Mouse (Mus musculus): ENCODE measurements around the gene Rhox7a. TPM values are rescaled to one million over a fixed set of nuclear protein-coding genes. Genes with fewer than 3 reads are reported as not detected.

The Rhox7a gene
- polyA plus RNA-seq (2012; rRNA removed): not detected in 2 replicates

GRCm38 (mm10) chrX:37831386-37831785, at the start of gene Rhox7a:
TSS of gene Rhox7a (plus strand) at chrX:37831686.

GRCm38 (mm10) chrX:37826610-37827009, 4.9 kb upstream of the Rhox7a start, which contains the start of gene Rhox6:
TSS of gene Rhox6 (plus strand) at chrX:37826910.

GRCm38 (mm10) chrX:37878844-37879243, 47.4 kb downstream of the Rhox7a start, which contains the start of gene Rhox8:
TSS of gene Rhox8 (minus strand) at chrX:37878944.

Other genes starting within 250 kb of the Rhox7a start
- gene Rhox4f, start 224.0 kb upstream of the Rhox7a start, polyA plus RNA-seq (2012; rRNA removed): not detected in 2 replicates
- not detected in 2 replicates for gene Rhox3g, start 203.1 kb upstream of the Rhox7a start, polyA plus RNA-seq (2012; rRNA removed)
- gene Rhox2g, start 188.2 kb upstream of the Rhox7a start, polyA plus RNA-seq (2012; rRNA removed): not detected in 2 replicates
- not detected in 2 replicates for gene Rhox4g, start 180.4 kb upstream of the Rhox7a start, polyA plus RNA-seq (2012; rRNA removed)
- gene Rhox3h, start 162.9 kb upstream of the Rhox7a start, polyA plus RNA-seq (2012; rRNA removed): not detected in 2 replicates
- gene Rhox2h, start 158.4 kb upstream of the Rhox7a start, polyA plus RNA-seq (2012; rRNA removed): not detected in 2 replicates
- not detected in 2 replicates for gene Rhox5, start 26.8 kb upstream of the Rhox7a start, polyA plus RNA-seq (2012; rRNA removed)
- gene Rhox6, start 4.8 kb upstream of the Rhox7a start, polyA plus RNA-seq (2012; rRNA removed): not detected in 2 replicates
- not detected in 2 replicates for gene Rhox8, start 47.3 kb downstream of the Rhox7a start, polyA plus RNA-seq (2012; rRNA removed)
- gene Rhox7b, start 65.5 kb downstream of the Rhox7a start, polyA plus RNA-seq (2012; rRNA removed): not detected in 2 replicates
- not detected in 2 replicates for gene Rhox9, start 70.1 kb downstream of the Rhox7a start, polyA plus RNA-seq (2012; rRNA removed)
- not detected in 2 replicates for gene Btg1-ps1, start 187.1 kb downstream of the Rhox7a start, polyA plus RNA-seq (2012; rRNA removed)
- not detected in 2 replicates for gene Btg1-ps2, start 211.4 kb downstream of the Rhox7a start, polyA plus RNA-seq (2012; rRNA removed)
- not detected in 2 replicates for gene Rhox10, start 234.8 kb downstream of the Rhox7a start, polyA plus RNA-seq (2012; rRNA removed)